Mouse (Mus musculus) CH12.LX (cell line): Measurements from ENCODE around the gene Cacna1c.

Experiments used
- CTCF ChIP-seq, 2 experiments: IDR thresholded peaks in 1 of 2; conservative IDR thresholded peaks in 1 of 2; 2 replicates each; pipeline ENCODE4 v1.5.1; 2011 to 2012; ENCODE audit warnings: low read depth in 2 of 2, low read length in 2 of 2, improper control_type of control experiment in 1 of 2, inconsistent platforms in 1 of 2, mild to moderate bottlenecking in 1 of 2, moderate library complexity in 1 of 2
- E2F4 ChIP-seq: IDR thresholded peaks from 2 replicates; pipeline ENCODE4 v1.6.1; 2011; ENCODE audit warnings: low read depth, low read length, improper control_type of control experiment; ENCODE audit not compliant: insufficient replicate concordance
- ETS1 ChIP-seq: conservative IDR thresholded peaks from 2 replicates; pipeline ENCODE4 v1.6.1; 2012; ENCODE audit warnings: low read depth, mild to moderate bottlenecking, inconsistent platforms, low read length, improper control_type of control experiment, moderate library complexity
- HCFC1 ChIP-seq: IDR thresholded peaks from 2 replicates; pipeline ENCODE4 v1.6.1; 2012; ENCODE audit warnings: low read depth, mild to moderate bottlenecking, inconsistent platforms, low read length, improper control_type of control experiment
- JUN ChIP-seq: IDR thresholded peaks from 2 replicates; pipeline ENCODE4 v1.6.1; 2011; ENCODE audit warnings: low read depth, mild to moderate bottlenecking, low read length, improper control_type of control experiment, moderate library complexity; ENCODE audit not compliant: insufficient read depth
- MXI1 ChIP-seq: IDR thresholded peaks from 2 replicates; pipeline ENCODE4 v1.6.1; 2011; ENCODE audit warnings: mild to moderate bottlenecking, low read depth, low read length, improper control_type of control experiment
- MYC ChIP-seq: IDR thresholded peaks from 2 replicates; pipeline ENCODE4 v1.6.1; 2011; ENCODE audit warnings: low read depth, mild to moderate bottlenecking, improper control_type of control experiment, low read length
- NRF1 ChIP-seq: IDR thresholded peaks from 2 replicates; pipeline ENCODE4 v1.6.1; 2014; ENCODE audit warnings: low read depth, mild to moderate bottlenecking, inconsistent platforms, low read length, improper control_type of control experiment, moderate library complexity
- PAX5 ChIP-seq: IDR thresholded peaks from 2 replicates; pipeline ENCODE4 v1.6.1; 2012; ENCODE audit warnings: low read length, inconsistent platforms, mixed read lengths
- SMC3 ChIP-seq: IDR thresholded peaks from 2 replicates; pipeline ENCODE4 v1.6.1; 2011; ENCODE audit warnings: low read depth, low read length, improper control_type of control experiment
- TBP ChIP-seq: conservative IDR thresholded peaks from 2 replicates; pipeline ENCODE4 v1.6.1; 2011; ENCODE audit warnings: low read depth, low read length, improper control_type of control experiment
- USF1 ChIP-seq: IDR thresholded peaks from 2 replicates; pipeline ENCODE4 v1.6.1; 2014; ENCODE audit warnings: low read depth, mild to moderate bottlenecking, inconsistent platforms, low read length, improper control_type of control experiment
- ZKSCAN1 ChIP-seq: IDR thresholded peaks from 2 replicates; pipeline ENCODE4 v1.6.1; 2012; ENCODE audit warnings: low read depth, inconsistent platforms, low read length, improper control_type of control experiment, borderline replicate concordance
- ZNF384 ChIP-seq: IDR thresholded peaks from 2 replicates; pipeline ENCODE4 v1.6.1; 2012; ENCODE audit warnings: low read depth, low read length, improper control_type of control experiment, inconsistent platforms

DNA sequence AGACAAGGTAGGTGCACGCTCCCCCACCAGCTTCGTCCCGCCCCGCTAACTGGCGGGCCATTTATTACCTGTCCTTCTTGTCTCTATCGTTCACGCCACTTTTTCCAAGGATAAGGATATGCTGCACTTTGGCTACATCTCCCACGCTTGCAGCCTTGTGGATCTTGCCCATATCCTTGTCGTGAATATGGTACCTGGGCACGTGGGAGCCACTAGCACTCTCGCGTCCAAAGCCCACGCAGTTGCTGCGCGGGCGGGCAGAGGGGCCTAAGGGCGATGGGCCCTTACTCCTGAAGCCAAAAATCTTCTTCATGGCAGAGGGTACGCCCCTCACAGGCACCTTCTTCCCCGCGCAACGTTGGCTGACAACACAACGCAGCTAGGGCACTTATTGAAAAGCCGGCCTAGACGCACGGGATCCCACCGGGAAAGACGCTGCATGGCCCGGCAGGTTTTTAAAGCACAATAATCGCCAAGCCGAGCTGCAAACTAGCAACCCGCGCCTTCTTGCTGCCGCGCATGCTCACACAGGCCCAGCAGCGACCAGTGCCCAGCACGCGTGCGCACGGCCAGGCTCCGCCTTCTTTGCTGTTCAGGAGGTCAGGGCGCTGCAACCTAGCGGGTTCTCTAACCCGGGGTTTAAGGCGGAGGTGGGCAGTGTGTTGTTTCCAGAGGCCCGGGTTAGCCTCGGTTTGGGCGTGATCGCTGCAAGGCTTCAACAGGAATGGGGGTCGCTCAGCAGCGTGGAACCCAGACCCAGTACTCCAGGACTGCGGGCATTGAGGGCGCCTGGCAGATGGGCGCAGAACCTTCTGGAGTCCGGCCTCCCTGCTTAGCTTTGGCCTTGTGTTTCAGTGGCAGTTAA lies 634.2 kb downstream of the Cacna1c start, which contains the start of gene Ankrd26:
- TF ChIP-seq JUN (no peak), TBP (peak; percentile 65; the same call in 1 of the 2 replicates), CTCF (conservative IDR thresholded peaks at IDR 0.05 in 1 of 2, IDR thresholded peaks at IDR 0.05 in 1 of 2; ENCODE audit: low read depth in 2 of 2, low read length in 2 of 2) (no peak), ZKSCAN1 (no peak), NRF1 (peak; percentile 97), PAX5 (no peak), MYC (no peak), USF1 (no peak), E2F4 (peak; percentile 59; the same call in 1 of the 2 replicates), ETS1 (no peak), MXI1 (peak; percentile 83; the same call in 1 of the 2 replicates), SMC3 (no peak), HCFC1 (peak; percentile 39), ZNF384 (no peak)
